Mouse (Mus musculus) stomach, postnatal 0 days (tissue): ENCODE measurements around the gene Piga.

Experiments used
- CTCF ChIP-seq: IDR thresholded peaks from 2 replicates; pipeline ENCODE4 v1.5.1; 2016; ENCODE audit warnings: antibody characterized with exemption, low read depth, mild to moderate bottlenecking, moderate library complexity
- EP300 ChIP-seq: optimal IDR thresholded peaks from 2 replicates; pipeline ENCODE3; 2016; ENCODE audit warnings: antibody characterized with exemption

DNA sequence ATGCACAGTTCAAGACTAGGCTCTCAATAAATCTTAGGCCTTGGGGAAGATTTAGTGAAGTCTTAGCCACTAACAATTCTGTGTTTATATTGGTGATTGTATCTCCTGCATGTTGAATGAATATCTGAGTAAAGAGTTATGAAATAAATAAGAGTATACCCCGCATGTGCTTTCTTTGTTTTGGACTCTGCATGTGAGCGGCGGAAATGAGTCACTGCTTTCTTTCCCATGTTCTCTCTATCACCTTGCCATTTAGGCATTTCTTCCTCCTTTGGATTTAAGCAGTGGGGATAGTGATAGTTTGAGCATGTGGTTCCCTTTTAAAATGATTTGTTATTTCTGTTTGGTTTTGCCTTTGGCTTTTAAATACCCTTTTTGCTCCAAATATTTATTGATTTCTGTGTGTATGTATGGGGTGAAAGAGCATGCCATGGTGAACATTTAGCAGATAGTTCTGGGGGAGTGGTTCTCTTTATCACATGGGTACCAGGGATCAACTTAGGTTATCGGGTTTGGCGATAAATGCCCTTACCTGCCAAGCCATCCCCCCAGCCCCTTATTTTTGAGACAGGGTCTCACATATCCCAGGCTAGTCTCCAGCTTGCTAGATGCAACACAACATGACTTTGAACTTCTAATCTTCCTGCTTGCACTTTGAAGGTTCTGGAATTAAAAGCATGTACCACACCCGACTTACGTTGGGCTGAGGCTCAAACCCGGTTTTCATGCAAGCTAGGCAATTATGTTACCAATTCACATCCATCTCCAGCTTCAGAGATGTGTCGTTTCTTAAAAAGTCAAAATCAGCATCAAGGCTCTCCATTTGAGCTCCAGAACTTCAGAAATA is 27.5 kb downstream of the Piga start:
- TF ChIP-seq CTCF: no peak
- no peak for TF ChIP-seq EP300
